Mouse (Mus musculus) hematopoietic stem cell, adult 5-6 weeks (primary cell): ENCODE measurements around the gene Slc1a4. TPM values are rescaled to one million over a fixed set of nuclear protein-coding genes. Genes with fewer than 3 reads are reported as not detected.

Experiments used
- ATAC-seq, 2 experiments: fragments of 125-278 bp in 1 of 2; replicated peaks in 1 of 2; 2 replicates each; pipeline ENCODE4 v1.8.0; 2016 to 2017; ENCODE audit warnings: inconsistent platforms in 2 of 2, mild to moderate bottlenecking in 2 of 2, moderate number of reproducible peaks in 2 of 2, low read depth in 1 of 2, moderate TSS enrichment in 1 of 2; ENCODE audit not compliant: low FRiP score in 2 of 2, poor library complexity in 2 of 2, severe bottlenecking in 2 of 2, insufficient read depth in 1 of 2, low TSS enrichment in 1 of 2
- total RNA-seq: library from RNA; stranded (forward); fragments of 172-1452, 232-1000 nt; gene quantifications from 2 replicates; pipeline ENCODE4 v1.2.3, GENCODE M21; 2017

Slc1a4 gene
- total RNA-seq, 1 experiment from 2014 or later, result 0.99 TPM

GRCm38 (mm10) chr11:20280982-20281381, 51.5 kb downstream of the Slc1a4 start:
- 0 out of 4 replicates have a peak, but pooled peaks of 1 of the 2 experiments have one; percentile 12 for ATAC-seq

DNA sequence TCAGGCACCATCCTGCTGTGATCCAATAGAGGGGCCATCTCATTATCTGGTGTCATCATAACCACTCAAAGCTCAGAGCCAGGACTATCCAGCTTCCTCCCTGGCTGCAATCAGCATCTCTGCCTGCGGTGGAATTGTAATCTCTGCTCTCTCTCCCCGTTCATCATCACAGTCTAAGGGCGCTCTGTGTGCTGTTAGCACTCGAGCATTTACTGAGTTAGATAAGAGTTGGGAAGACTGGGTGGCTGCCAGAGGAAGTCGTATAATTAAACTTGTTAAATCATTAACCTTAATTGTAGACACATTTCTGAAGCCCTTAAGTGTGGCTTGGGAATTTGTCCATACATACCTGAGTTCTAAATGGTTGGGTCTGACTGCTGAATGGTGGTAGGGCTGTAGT, 53.8 kb downstream of the Slc1a4 start:
- ATAC-seq, result no peak

DNA sequence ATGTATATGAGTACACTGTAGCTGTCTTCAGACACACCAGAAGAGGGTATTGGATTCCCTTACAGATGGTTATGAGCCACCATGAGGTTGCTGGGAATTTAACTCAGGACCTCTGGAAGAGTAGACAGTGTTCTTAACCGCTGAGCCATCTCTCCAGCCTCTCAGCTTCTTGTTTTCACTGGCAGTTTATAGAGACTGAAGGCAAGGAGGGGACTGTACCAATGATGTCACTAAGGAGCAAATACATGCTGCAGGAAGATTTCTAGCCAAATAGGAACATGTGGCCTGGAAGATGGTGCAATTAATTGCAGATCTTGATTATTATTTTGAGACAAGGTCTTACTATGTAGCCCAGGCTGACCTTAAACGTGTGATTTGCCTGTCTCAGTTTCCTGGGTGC, 55.4 kb downstream of the Slc1a4 start:
- ATAC-seq, result no peak

DNA sequence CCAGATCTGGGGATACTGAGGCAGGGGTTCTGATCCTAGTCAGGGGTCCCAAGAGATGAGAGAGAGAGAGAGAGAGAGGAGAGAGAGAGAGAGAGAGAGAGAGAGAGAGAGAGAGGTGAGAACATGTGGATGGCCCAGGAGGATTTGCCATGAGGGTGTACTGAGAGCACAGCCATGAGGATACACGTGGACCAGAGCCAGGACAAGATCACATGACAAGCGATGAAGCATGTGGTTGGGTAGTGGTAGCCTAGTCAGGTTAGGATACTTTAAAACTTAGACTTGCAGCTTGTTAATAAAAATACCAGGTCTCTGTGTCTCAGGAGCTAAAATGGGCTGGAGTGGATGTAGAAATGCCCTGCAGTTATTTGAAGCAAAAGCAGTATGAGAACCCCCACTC, 56.5 kb downstream of the Slc1a4 start:
- no peak for ATAC-seq

DNA sequence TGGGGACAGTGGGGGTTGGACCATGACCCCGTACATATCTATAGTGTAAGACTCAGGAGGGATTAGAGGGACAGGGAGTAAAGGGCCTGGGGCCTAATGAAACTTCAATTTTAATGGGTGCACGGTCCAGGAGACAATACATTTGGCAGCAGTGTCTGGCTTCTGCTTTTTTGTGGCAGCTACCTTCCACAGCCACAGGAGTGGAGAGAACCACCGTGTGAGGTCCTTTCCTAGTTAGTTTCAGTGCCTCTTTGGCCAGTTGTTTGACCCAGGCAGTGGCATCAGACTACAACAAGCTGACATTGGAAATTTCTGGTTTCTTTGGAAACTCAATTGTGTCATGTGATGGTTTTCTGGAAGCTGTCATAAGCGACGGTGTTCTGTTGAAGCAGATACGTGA, 62.6 kb downstream of the Slc1a4 start:
- 0 out of 4 replicates have a peak, but pooled peaks of 1 of the 2 experiments have one; percentile 39 for ATAC-seq

DNA sequence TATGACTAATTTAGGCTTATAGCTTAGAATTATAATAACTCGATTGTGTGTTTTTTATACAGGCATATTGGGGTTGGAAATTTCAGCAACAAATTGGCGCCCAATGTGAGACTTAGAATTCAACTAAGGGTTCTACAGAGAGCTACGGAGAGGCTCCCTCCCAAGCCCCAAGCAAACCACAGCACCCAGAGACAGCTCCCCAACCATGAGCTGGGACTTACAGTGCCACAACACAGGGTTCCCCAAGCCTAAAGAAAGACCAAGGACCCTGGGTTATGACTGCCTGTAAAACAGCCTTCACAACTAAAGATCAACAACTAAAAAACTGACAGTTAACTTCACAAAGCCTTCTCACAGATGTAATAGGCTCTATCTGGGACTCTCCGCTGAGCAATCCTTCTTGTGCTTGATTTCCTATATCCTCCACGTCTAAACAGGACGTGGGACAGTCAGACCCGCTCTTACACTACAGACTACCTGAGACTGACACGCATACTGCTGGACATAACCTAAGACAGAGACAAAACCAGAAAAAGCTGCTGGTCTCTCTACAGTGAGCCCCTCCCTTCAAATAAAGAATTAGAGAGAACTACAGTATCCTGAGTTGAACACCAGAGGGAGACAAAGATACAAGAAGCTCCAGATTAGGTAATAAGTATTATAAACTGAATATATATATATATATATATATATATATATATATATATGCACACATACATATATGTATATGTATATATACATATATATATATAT, 69.7 kb downstream of the Slc1a4 start:
- ATAC-seq, result peak in 1 of 2 experiments; percentile 49; a peak in 1 of 4 replicates

GRCm38 (mm10) chr11:20254791-20255190, 77.7 kb downstream of the Slc1a4 start:
- ATAC-seq, result no peak

- no peak for ATAC-seq
Measured at GRCm38 (mm10) chr11:20253088-20253487, 79.4 kb downstream of the Slc1a4 start.

Other genes starting within 250 kb of the Slc1a4 start
- gene Actr2, start 219.8 kb downstream of the Slc1a4 start, total RNA-seq, result 208 and 251 TPM in 2 replicates
- gene Rab1a, start 131.3 kb downstream of the Slc1a4 start, total RNA-seq, result 88.4 and 111 TPM in 2 replicates
- gene Cep68, start 83.3 kb downstream of the Slc1a4 start, total RNA-seq, result 58.3 and 65.7 TPM in 2 replicates
- 17.8 and 23.3 TPM in 2 replicates for gene Sertad2, start 210.5 kb upstream of the Slc1a4 start, total RNA-seq